ENCODE assay signal across 10 mouse cellular contexts in genomic region chr17:63937886-63938285, GRCm38 (mm10).
DNase-seq lines count a peak whose midpoint lies in the region; ATAC-seq lines count a peak whose summit lies in the region.
"Had no signal": no experiment of that assay in that cellular context is flagged by ENCODE, and none has a peak within 500 bp of the region (broad histone marks: within the 10 kb centered on the region; RNA-seq: fewer than 3 reads in every experiment).

No protein-coding gene starts in this region.

- H3K4me2 ChIP-seq in heart, embryonic 16.5 days (ENCODE audit: low read depth, low read length), result peak overlapping the region; percentile 44; the same call in 1 of the 2 replicates
- H3K4me2 ChIP-seq in limb, embryonic 11.5 days (ENCODE audit: low read depth, severe bottlenecking), result no peak overlapping the region
- H3K4me2 ChIP-seq: liver, embryonic 11.5 days had no signal

- H3K4me1 ChIP-seq in heart, embryonic 16.5 days (ENCODE audit: control insufficient read depth, insufficient read depth, low read length), result no peaks in the 10 kb centered on the region
- H3K4me1 ChIP-seq in limb, embryonic 11.5 days (ENCODE audit: control insufficient read depth, insufficient read depth, low read length), result no peaks in the 10 kb centered on the region

- H3K4me3 ChIP-seq in heart, embryonic 16.5 days (ENCODE audit: low read length), result no peak overlapping the region
- H3K4me3 ChIP-seq in limb, embryonic 11.5 days (ENCODE audit: low read depth, low read length), result no peak overlapping the region

- intact Hi-C loops in heart, postnatal 36 days (cut with DNase I), result loop anchor here (10.0 kb wide), 1 partner anchor 253 kb away; no protein-coding TSS in a partner anchor

- peaks cover 7% of the 10 kb centered on the region for H3K36me3 ChIP-seq in heart, embryonic 16.5 days (ENCODE audit: control insufficient read depth, insufficient read depth)
- no peaks in the 10 kb centered on the region for H3K36me3 ChIP-seq in limb, embryonic 11.5 days (ENCODE audit: control insufficient read depth, insufficient read depth, low read length)

- H3K9ac ChIP-seq in heart, embryonic 16.5 days (ENCODE audit: low read length), result no peak overlapping the region
- no peak overlapping the region for H3K9ac ChIP-seq in limb, embryonic 11.5 days (ENCODE audit: low read length)

- H3K27me3 ChIP-seq in heart, embryonic 16.5 days (ENCODE audit: control insufficient read depth, insufficient read depth, low read length), result no peaks in the 10 kb centered on the region
- no peaks in the 10 kb centered on the region for H3K27me3 ChIP-seq in limb, embryonic 11.5 days (ENCODE audit: control insufficient read depth, insufficient read depth, low read length)
- H3K27me3 ChIP-seq: Patski had no signal

- peak; percentile 56; the same call in 1 of the 2 replicates for ATAC-seq in cerebellum, adult (ENCODE audit: insufficient number of reproducible peaks, low FRiP score, low TSS enrichment)
- ATAC-seq in heart, embryonic 16.5 days (replicated peaks; ENCODE audit: extremely low read depth, insufficient read depth, low FRiP score), result 0 out of 2 replicates have a peak, but pooled peaks have one; percentile 18
- ATAC-seq in limb, embryonic 11.5 days (ENCODE audit: insufficient number of reproducible peaks, low FRiP score, low TSS enrichment, low read depth), result 0 out of 2 replicates have a peak, but pooled peaks have one; percentile 35
- ATAC-seq: Patski had no signal

- WGBS in heart, embryonic 16.5 days, result 58% methylated on average over 18 of the region's 18 CpGs
- 37% methylated on average over 18 of the region's 18 CpGs for WGBS in limb, embryonic 11.5 days

- H3K27ac ChIP-seq in heart, embryonic 16.5 days (ENCODE audit: low read length), result no peak overlapping the region
- no peak overlapping the region for H3K27ac ChIP-seq in limb, embryonic 11.5 days (replicated peaks; ENCODE audit: low read depth, low read length)

- no peak for DNase-seq in cerebellum, postnatal 36 days
- no peak for DNase-seq in heart, postnatal 36 days
- DNase-seq in forelimb bud, embryonic 11.5 days (ENCODE audit: low read depth, low spot score), result peak; percentile 32
- peak; percentile 34 for DNase-seq in limb, embryonic 11.5 days (ENCODE audit: low spot score)
- no peak for DNase-seq in layer of hippocampus, postnatal 14 days (ENCODE audit: low spot score in 2 of 2)
- no peak for DNase-seq in thymus, postnatal 0 days (ENCODE audit: low spot score)

- no peaks in the 10 kb centered on the region for H3K9me3 ChIP-seq in heart, embryonic 16.5 days (replicated peaks; ENCODE audit: control insufficient read depth, low read length)
- H3K9me3 ChIP-seq in limb, embryonic 11.5 days (ENCODE audit: control insufficient read depth, low read length), result no peaks in the 10 kb centered on the region

Comparison
In these comparisons a context has a peak if more than half of its experiments do, and no peak if none do; other contexts are left out.
1. DNase-seq: peak in forelimb bud, embryonic 11.5 days (single experiment) and limb, embryonic 11.5 days (single experiment); none in cerebellum, postnatal 36 days (0 of 2), heart, postnatal 36 days (0 of 2), layer of hippocampus, postnatal 14 days (0 of 2) and thymus, postnatal 0 days (single experiment).
2. Peak in every context shown above with its lines, with median percentiles within 50 percentile points of each other: ATAC-seq.